Mouse (Mus musculus): ENCODE measurements around the gene Cdk5r2.

DNA sequence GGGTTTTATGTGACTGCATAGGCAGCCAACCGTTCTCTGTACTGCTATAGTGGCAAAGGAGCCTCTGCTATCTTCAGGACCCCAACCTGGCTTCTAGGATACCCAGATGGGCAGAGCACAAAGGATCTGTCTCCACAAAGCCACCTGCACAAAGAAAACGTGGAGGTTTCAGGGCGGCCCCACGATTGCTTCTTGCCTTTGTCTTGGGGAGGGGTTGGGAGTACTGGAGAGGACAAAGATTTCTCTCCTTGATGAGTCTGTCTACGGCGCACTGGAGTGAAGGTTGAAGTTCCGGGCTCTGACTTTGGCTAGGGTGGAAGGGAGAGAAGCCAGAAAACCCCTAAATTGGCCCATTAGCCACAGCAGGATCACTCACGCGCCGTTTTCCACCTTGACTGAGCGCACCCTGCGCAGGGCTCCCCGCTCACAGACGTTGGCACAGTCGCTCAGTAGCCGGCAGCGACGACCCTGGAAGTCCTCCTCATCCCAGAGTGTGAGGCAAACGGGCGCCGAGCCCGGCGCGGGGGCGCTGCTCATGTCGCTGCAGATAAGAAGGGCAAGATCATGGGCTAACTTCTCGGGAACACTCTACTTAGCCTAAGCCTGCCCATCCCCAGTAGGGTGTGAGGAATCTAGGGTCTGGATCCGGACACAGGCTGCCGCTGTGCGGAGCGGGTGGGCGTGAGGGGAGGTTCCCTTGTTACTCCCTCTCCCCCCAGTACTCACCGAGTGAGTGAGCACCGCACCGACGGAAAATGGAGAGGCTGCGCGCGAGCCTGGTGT, 37.8 kb downstream of the Cdk5r2 start:
- no peak for TF ChIP-seq CTCF (IDR thresholded peaks at IDR 0.05; ENCODE audit: low read depth, low read length)
- no peak for TF ChIP-seq EP300 (IDR thresholded peaks at IDR 0.05; ENCODE audit: insufficient read depth, low read depth, low read length)
